Mouse (Mus musculus) neural tube, embryonic 11.5 days (tissue): ENCODE results near the gene 4931422A03Rik. TPM values are rescaled to one million over a fixed set of nuclear protein-coding genes. Genes with fewer than 3 reads are reported as not detected.
"Not testable (repeated sequence)": the region's sequence is repeated elsewhere in the genome, so short reads cannot be mapped to it uniquely, and the experiment has no call there.

Experiments used
- ATAC-seq: fragments of 200-750 bp; cut with Nextera tagmentation; 2 replicates; pipeline ENCODE4 v1.8.0; 2017; ENCODE audit warnings: moderate number of reproducible peaks, mild to moderate bottlenecking, moderate TSS enrichment, moderate library complexity; ENCODE audit not compliant: insufficient read depth, low FRiP score, low TSS enrichment
- DNase-seq: peaks from one replicate; pipeline ENCODE4 v3.0.0-alpha.2; 2015; ENCODE audit warnings: low spot score
- H3K27ac ChIP-seq: fragments of 300-500 bp; sonication (generic); 2 replicates; pipeline ENCODE4 v1.5.1; 2014; ENCODE audit warnings: low read depth, mild to moderate bottlenecking, low read length
- H3K27me3 ChIP-seq: fragments of 300-500 bp; sonication (generic); 2 replicates; pipeline ENCODE4 v1.6.1; 2014; ENCODE audit warnings: mild to moderate bottlenecking, low read length, mixed read lengths; ENCODE audit not compliant: control insufficient read depth, insufficient read depth
- H3K36me3 ChIP-seq: fragments of 300-500 bp; sonication (generic); 2 replicates; pipeline ENCODE4 v1.6.1; 2014; ENCODE audit warnings: mild to moderate bottlenecking, low read length, moderate library complexity, mixed read lengths; ENCODE audit not compliant: control insufficient read depth, insufficient read depth
- H3K4me1 ChIP-seq: fragments of 300-500 bp; sonication (generic); 2 replicates; pipeline ENCODE4 v1.6.1; 2014; ENCODE audit warnings: low read length, mixed read lengths; ENCODE audit not compliant: control insufficient read depth, insufficient read depth
- H3K4me2 ChIP-seq: fragments of 300-500 bp; sonication (generic); 2 replicates; pipeline ENCODE4 v1.6.1; 2014; ENCODE audit warnings: low read depth, mild to moderate bottlenecking, moderate library complexity
- H3K4me3 ChIP-seq: fragments of 300-500 bp; sonication (generic); 2 replicates; pipeline ENCODE4 v1.5.1; 2014; ENCODE audit warnings: low read depth, low read length
- H3K9ac ChIP-seq: fragments of 300-500 bp; sonication (generic); 2 replicates; pipeline ENCODE4 v1.6.1; 2014; ENCODE audit warnings: mild to moderate bottlenecking, low read length
- H3K9me3 ChIP-seq: fragments of 300-500 bp; sonication (generic); 2 replicates; pipeline ENCODE4 v1.6.1; 2016; ENCODE audit warnings: low read length; ENCODE audit not compliant: control insufficient read depth
- WGBS: fragments of 180-500 bp; shearing (Covaris S2); extraction: QIAGEN DNeasy Blood & Tissue Kit; methylation state at CpG from one replicate; pipeline ENCODE4 v1.1.7; 2014; 5-methylcytosine and 5-hydroxymethylcytosine counted together
- polyA plus RNA-seq: library from polyadenylated mRNA; unstranded; fragments of >200 nt; fragmentation: Nextera tagmentation; extraction: Ambion mirVana; gene quantifications from 2 replicates; pipeline ENCODE4 v1.2.1, GENCODE M21; 2014

Gene 4931422A03Rik
- polyA plus RNA-seq, 1 experiment from 2014 or later, result 1.0 TPM

DNA sequence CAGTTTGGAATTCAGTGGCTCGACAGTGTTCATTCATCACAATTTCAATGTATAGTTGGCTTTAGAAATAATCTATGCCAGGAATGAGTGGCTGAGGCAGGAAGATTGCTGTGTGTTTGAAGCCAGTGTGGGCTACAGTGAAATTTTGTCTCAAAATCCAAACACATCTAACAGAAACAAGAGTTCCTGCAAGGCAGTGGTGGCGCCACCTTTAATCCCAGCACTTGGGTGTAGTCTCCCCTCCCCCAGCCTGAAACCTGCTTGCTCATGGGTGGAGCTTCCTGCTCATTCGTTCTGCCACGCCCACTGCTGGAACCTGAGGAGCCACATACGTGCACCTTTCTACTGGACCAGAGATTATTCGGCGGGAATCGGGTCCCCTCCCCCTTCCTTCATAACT is 40.6 kb downstream of the 4931422A03Rik start:
- not testable (repeated sequence) for H3K4me3 ChIP-seq, H3K4me1 ChIP-seq, H3K36me3 ChIP-seq, H3K27ac ChIP-seq, DNase-seq, H3K27me3 ChIP-seq, H3K9ac ChIP-seq, H3K9me3 ChIP-seq, ATAC-seq, H3K4me2 ChIP-seq
- WGBS, result 72% methylated on average over 6 of the region's 8 CpGs

- no peak for ATAC-seq
- Histone ChIP-seq H3K9ac (no peak overlapping the region), H3K36me3 (no peaks in the 10 kb centered on the region), H3K4me2 (no peak overlapping the region), H3K4me1 (no peaks in the 10 kb centered on the region), H3K9me3 (no peaks in the 10 kb centered on the region), H3K4me3 (no peak overlapping the region), H3K27me3 (no peaks in the 10 kb centered on the region), H3K27ac (no peak overlapping the region)
- DNase-seq, result no peak
- 91% methylated on average over 10 of the region's 10 CpGs for WGBS
These were observed 45.0 kb downstream of the 4931422A03Rik start for GRCm38 (mm10) chr2:103983146-103983545.

DNA sequence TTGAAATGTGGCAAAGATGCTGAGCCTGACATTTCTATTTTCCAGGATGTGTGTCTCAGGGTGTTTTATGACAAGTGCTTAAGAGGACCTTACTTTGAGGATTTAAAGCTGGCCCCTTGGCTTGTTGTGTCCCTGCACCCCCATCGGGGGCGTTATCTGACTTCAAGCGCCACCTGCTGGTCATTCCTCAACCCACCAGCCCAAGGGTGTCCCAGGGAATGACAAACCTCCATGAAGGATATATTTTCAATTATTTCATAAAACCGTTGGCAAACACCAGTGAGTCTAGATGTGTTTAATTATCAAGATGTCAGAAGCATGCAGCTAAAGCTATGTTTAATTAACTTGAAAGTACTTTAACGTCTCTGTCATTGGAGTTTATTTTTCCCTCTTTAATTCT is 45.9 kb downstream of the 4931422A03Rik start:
- H3K4me1 ChIP-seq, result no peaks in the 10 kb centered on the region
- H3K36me3 ChIP-seq, result no peaks in the 10 kb centered on the region
- H3K4me3 ChIP-seq, result no peak overlapping the region
- ATAC-seq (peak; percentile 65), DNase-seq (peak; percentile 81)
- H3K27ac ChIP-seq, result no peak overlapping the region
- no peak overlapping the region for H3K4me2 ChIP-seq
- 11% methylated on average over 5 of the region's 5 CpGs for whole genome bisulfite sequencing
- no peak overlapping the region for H3K9ac ChIP-seq
- no peaks in the 10 kb centered on the region for H3K9me3 ChIP-seq
- no peaks in the 10 kb centered on the region for H3K27me3 ChIP-seq

DNA sequence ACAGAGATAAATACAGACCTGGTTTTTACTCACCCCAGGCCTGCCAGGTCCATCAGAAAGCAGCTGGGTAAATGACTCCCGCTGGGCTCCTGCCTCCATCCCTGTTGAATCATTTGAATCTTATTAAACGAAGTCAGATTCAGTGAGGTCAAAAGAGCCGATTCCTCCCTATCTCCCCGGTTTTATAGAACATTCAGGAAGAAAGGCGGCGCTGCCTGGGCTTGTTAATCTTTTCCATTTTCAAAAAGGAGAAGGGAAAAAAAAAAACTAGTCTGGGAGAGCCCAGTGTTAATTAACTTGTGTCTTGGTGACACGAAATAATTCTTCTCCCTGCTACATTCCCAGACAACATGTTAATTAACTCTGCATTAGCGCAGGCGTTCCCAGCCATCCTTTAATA is 50.4 kb downstream of the 4931422A03Rik start:
- ATAC-seq, result no peak
- WGBS, result 53% methylated on average over 9 of the region's 9 CpGs
- DNase-seq, result no peak

GRCm38 (mm10) chr2:103977216-103977615 is 50.9 kb downstream of the 4931422A03Rik start:
- no peak for DNase-seq
- Histone ChIP-seq H3K4me2 (no peak overlapping the region), H3K36me3 (no peaks in the 10 kb centered on the region), H3K4me3 (no peak overlapping the region), H3K27me3 (peaks cover 3% of the 10 kb centered on the region), H3K4me1 (no peaks in the 10 kb centered on the region), H3K9me3 (no peaks in the 10 kb centered on the region), H3K9ac (no peak overlapping the region), H3K27ac (no peak overlapping the region)
- no peak for ATAC-seq
- 77% methylated on average over 8 of the region's 8 CpGs for WGBS

More for the DNA sequence above, 50.4 kb downstream of the 4931422A03Rik start:
- no peak overlapping the region for H3K9ac ChIP-seq
- H3K36me3 ChIP-seq, result no peaks in the 10 kb centered on the region
- H3K4me2 ChIP-seq, result no peak overlapping the region
- H3K27me3 ChIP-seq, result no peaks in the 10 kb centered on the region
- H3K4me1 ChIP-seq, result no peaks in the 10 kb centered on the region
- no peaks in the 10 kb centered on the region for H3K9me3 ChIP-seq
- H3K27ac ChIP-seq, result no peak overlapping the region
- H3K4me3 ChIP-seq, result no peak overlapping the region

DNA sequence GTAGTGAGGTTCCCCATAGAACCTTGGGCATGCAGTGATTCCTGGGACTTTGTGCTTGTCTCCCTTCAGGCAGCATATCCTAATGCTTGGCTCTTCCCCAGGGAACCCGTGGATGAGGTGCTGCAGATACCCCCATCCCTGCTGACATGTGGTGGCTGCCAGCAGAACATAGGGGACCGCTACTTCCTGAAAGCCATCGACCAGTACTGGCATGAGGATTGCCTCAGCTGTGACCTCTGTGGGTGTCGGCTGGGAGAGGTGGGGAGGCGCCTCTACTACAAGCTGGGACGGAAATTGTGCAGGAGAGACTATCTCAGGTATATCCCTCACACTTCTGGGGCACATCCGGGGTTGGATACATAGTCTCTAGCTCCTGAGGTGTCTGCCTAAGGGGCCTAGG is 52.3 kb downstream of the 4931422A03Rik start:
- ATAC-seq (no peak), DNase-seq (no peak)
- Histone ChIP-seq H3K27ac (no peak overlapping the region), H3K9ac (no peak overlapping the region), H3K4me3 (no peak overlapping the region), H3K27me3 (peaks cover 14% of the 10 kb centered on the region), H3K4me2 (no peak overlapping the region), H3K36me3 (no peaks in the 10 kb centered on the region), H3K4me1 (0 out of 2 replicates have a peak, but pooled peaks cover under 1% of the 10 kb centered on the region), H3K9me3 (no peaks in the 10 kb centered on the region)
- 83% methylated on average over 7 of the region's 7 CpGs for WGBS

- no peak overlapping the region for H3K9ac ChIP-seq
- no peak for ATAC-seq
- H3K4me1 ChIP-seq, result 0 out of 2 replicates have a peak, but pooled peaks cover 3% of the 10 kb centered on the region
- H3K27ac ChIP-seq, result no peak overlapping the region
- H3K27me3 ChIP-seq, result peaks cover 23% of the 10 kb centered on the region
- H3K4me3 ChIP-seq, result no peak overlapping the region; the same call in 1 of the 2 replicates
- DNase-seq, result no peak
- 20% methylated on average over 3 of the region's 3 CpGs for WGBS
- no peaks in the 10 kb centered on the region for H3K36me3 ChIP-seq
- H3K9me3 ChIP-seq, result no peaks in the 10 kb centered on the region
- no peak overlapping the region; the same call in 1 of the 2 replicates for H3K4me2 ChIP-seq
These were observed 56.3 kb downstream of the 4931422A03Rik start for GRCm38 (mm10) chr2:103971838-103972237.

GRCm38 (mm10) chr2:103970791-103971649 is 57.1 kb downstream of the 4931422A03Rik start:
- Histone ChIP-seq H3K27me3 (peaks cover 23% of the 10 kb centered on the region), H3K9me3 (no peaks in the 10 kb centered on the region), H3K9ac (peak overlapping the region; percentile 80), H3K4me3 (peak overlapping the region; percentile 66), H3K4me1 (0 out of 2 replicates have a peak, but pooled peaks cover 3% of the 10 kb centered on the region), H3K27ac (peak overlapping the region; percentile 72; the same call in 1 of the 2 replicates), H3K36me3 (no peaks in the 10 kb centered on the region), H3K4me2 (peak overlapping the region; percentile 96)
- 2% methylated on average over 32 of the region's 32 CpGs for WGBS
- DNase-seq (no peak), ATAC-seq (no peak)
